Mouse (Mus musculus): ENCODE data around the gene Pa2g4. TPM values are rescaled to one million over a fixed set of nuclear protein-coding genes. Genes with fewer than 3 reads are reported as not detected.

Pa2g4 gene
- polyA plus RNA-seq, 1 experiment from 2014 or later, result 220 TPM

DNA sequence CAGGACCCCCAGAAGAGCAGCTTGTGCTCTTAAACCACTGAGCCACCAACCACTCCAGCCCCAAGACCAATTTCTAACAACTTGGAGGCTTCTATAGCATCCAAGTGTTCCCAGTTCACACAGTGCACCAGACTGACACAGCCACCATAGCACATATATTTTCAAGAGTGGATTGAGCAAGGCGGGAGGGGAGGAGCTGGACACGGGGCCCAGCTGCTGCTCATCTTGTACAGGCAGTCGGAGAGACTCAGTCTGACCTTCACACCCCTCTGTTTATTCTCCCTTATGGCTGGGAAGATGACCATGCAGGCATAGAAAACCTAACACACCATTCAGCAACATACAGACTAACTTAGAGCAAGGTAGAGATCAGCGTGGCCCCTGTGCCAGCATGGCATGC, 56.0 kb downstream of the Pa2g4 start:
- ATAC-seq (ENCODE audit: low FRiP score), result no peak
- no peak overlapping the region for H3K4me2 ChIP-seq (replicated peaks; ENCODE audit: low read depth, low read length)
- no peaks in the 10 kb centered on the region for H3K36me3 ChIP-seq (ENCODE audit: control insufficient read depth, insufficient read depth, low read length)
- no peak for DNase-seq (ENCODE audit: low spot score)
- H3K27ac ChIP-seq (ENCODE audit: low read depth, low read length), result no peak overlapping the region
- no peaks in the 10 kb centered on the region for H3K4me1 ChIP-seq (replicated peaks; ENCODE audit: control insufficient read depth, insufficient read depth, low read length)
- no peak overlapping the region for H3K4me3 ChIP-seq (ENCODE audit: low read depth, low read length)
- 84% methylated on average over 4 of the region's 4 CpGs for WGBS
- no peaks in the 10 kb centered on the region for H3K9me3 ChIP-seq (ENCODE audit: control insufficient read depth, low read length)
- no peaks in the 10 kb centered on the region for H3K27me3 ChIP-seq (ENCODE audit: control insufficient read depth, insufficient read depth, low read length)
- no peak overlapping the region for H3K9ac ChIP-seq (ENCODE audit: low read depth, low read length)

DNA sequence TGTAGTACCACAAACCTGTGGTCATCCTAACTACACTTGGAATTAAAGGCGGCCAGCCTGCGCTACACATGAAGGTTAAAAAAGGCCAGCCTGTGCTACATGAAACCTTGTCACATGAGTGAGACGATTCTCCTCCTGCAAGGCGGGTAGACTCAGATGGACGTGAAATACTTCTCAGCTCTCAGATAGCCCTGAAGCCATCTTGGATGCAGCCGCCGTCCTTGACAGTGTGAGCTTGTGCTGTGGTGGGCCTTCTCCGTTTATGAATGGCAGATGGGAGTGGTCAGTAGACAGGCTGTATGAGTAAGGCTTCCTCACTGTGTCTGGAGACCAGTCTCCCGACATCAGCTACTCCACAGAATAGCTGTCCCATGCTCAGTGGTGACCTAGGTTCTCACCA, 56.6 kb downstream of the Pa2g4 start:
- Histone ChIP-seq H3K27me3 (ENCODE audit: control insufficient read depth, insufficient read depth, low read length) (no peaks in the 10 kb centered on the region), H3K4me3 (ENCODE audit: low read depth, low read length) (no peak overlapping the region), H3K36me3 (ENCODE audit: control insufficient read depth, insufficient read depth, low read length) (no peaks in the 10 kb centered on the region), H3K9me3 (ENCODE audit: control insufficient read depth, low read length) (no peaks in the 10 kb centered on the region), H3K4me1 (replicated peaks; ENCODE audit: control insufficient read depth, insufficient read depth, low read length) (no peaks in the 10 kb centered on the region), H3K9ac (ENCODE audit: low read depth, low read length) (no peak overlapping the region), H3K27ac (ENCODE audit: low read depth, low read length) (no peak overlapping the region), H3K4me2 (replicated peaks; ENCODE audit: low read depth, low read length) (no peak overlapping the region)
- 85% methylated on average over 9 of the region's 9 CpGs for WGBS
- DNase-seq (ENCODE audit: low spot score), result no peak
- ATAC-seq (ENCODE audit: low FRiP score), result no peak

DNA sequence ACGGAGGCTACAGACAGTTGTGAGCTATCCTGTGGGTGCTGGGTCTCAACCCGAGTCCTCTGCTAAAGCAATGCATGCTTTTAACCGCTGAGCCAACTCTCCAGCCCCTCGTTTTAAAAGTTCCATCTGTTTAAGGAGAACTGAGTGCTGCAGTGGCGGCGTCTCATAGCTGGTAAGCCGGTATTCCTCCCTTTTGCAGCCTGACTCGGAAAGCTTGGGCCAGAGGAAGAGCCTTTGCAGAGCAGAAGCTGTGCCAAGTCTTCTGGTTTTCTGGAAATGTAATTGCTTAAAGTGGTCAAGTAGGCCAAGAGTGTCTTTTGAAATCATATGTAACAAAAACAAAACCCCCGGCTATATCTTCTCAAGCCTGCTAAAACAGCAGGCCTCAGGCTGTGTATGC, 57.5 kb downstream of the Pa2g4 start:
- ATAC-seq (ENCODE audit: low FRiP score) (no peak), DNase-seq (ENCODE audit: low spot score) (no peak)
- Histone ChIP-seq H3K4me3 (ENCODE audit: low read depth, low read length) (no peak overlapping the region), H3K27ac (ENCODE audit: low read depth, low read length) (no peak overlapping the region), H3K36me3 (ENCODE audit: control insufficient read depth, insufficient read depth, low read length) (no peaks in the 10 kb centered on the region), H3K4me2 (replicated peaks; ENCODE audit: low read depth, low read length) (no peak overlapping the region), H3K9me3 (ENCODE audit: control insufficient read depth, low read length) (no peaks in the 10 kb centered on the region), H3K4me1 (replicated peaks; ENCODE audit: control insufficient read depth, insufficient read depth, low read length) (no peaks in the 10 kb centered on the region), H3K9ac (ENCODE audit: low read depth, low read length) (no peak overlapping the region), H3K27me3 (ENCODE audit: control insufficient read depth, insufficient read depth, low read length) (no peaks in the 10 kb centered on the region)
- 87% methylated on average over 9 of the region's 9 CpGs for WGBS

Other genes with a start within 250 kb of the Pa2g4 start
- gene Cnpy2, start 243.5 kb downstream of the Pa2g4 start, polyA plus RNA-seq (2014; fragmentation: Nextera tagmentation; extraction: Ambion mirVana), result 229 and 245 TPM in 2 replicates
- 242 and 254 TPM in 2 replicates for gene Cs, start 228.3 kb downstream of the Pa2g4 start, polyA plus RNA-seq (2014; fragmentation: Nextera tagmentation; extraction: Ambion mirVana)
- 23.8 and 24.5 TPM in 2 replicates for gene Coq10a, start 197.0 kb downstream of the Pa2g4 start, polyA plus RNA-seq (2014; fragmentation: Nextera tagmentation; extraction: Ambion mirVana)
- gene Ankrd52, start 188.9 kb downstream of the Pa2g4 start, polyA plus RNA-seq (2014; fragmentation: Nextera tagmentation; extraction: Ambion mirVana), result 9.5 and 12.3 TPM in 2 replicates
- gene Slc39a5, start 164.8 kb downstream of the Pa2g4 start, polyA plus RNA-seq (2014; fragmentation: Nextera tagmentation; extraction: Ambion mirVana), result not detected in 2 replicates
- gene Nabp2, start 154.5 kb downstream of the Pa2g4 start, polyA plus RNA-seq (2014; fragmentation: Nextera tagmentation; extraction: Ambion mirVana), result 125 and 130 TPM in 2 replicates
- 44.2 and 44.7 TPM in 2 replicates for gene Rnf41, start 154.3 kb downstream of the Pa2g4 start, polyA plus RNA-seq (2014; fragmentation: Nextera tagmentation; extraction: Ambion mirVana)
- 126 and 170 TPM in 2 replicates for gene Smarcc2, start 106.7 kb downstream of the Pa2g4 start, polyA plus RNA-seq (2014; fragmentation: Nextera tagmentation; extraction: Ambion mirVana)
- gene Myl6, start 71.8 kb downstream of the Pa2g4 start, polyA plus RNA-seq (2014; fragmentation: Nextera tagmentation; extraction: Ambion mirVana), result 742 and 751 TPM in 2 replicates
- 3.3 and 4.2 TPM in 2 replicates for gene Myl6b, start 67.3 kb downstream of the Pa2g4 start, polyA plus RNA-seq (2014; fragmentation: Nextera tagmentation; extraction: Ambion mirVana)
- 12.6 and 15.7 TPM in 2 replicates for gene Esyt1, start 40.1 kb downstream of the Pa2g4 start, polyA plus RNA-seq (2014; fragmentation: Nextera tagmentation; extraction: Ambion mirVana)
- gene Zc3h10, start 18.2 kb downstream of the Pa2g4 start, polyA plus RNA-seq (2014; fragmentation: Nextera tagmentation; extraction: Ambion mirVana), result 14.1 and 15.0 TPM in 2 replicates
- gene Rpl41, start 16.7 kb downstream of the Pa2g4 start, polyA plus RNA-seq (2014; fragmentation: Nextera tagmentation; extraction: Ambion mirVana), result 2,785 and 2,836 TPM in 2 replicates
- 4.6 and 7.0 TPM in 2 replicates for gene Erbb3, start 23.7 kb upstream of the Pa2g4 start, polyA plus RNA-seq (2014; fragmentation: Nextera tagmentation; extraction: Ambion mirVana)
- 596 and 615 TPM in 2 replicates for gene Rps26, start 60.8 kb upstream of the Pa2g4 start, polyA plus RNA-seq (2014; fragmentation: Nextera tagmentation; extraction: Ambion mirVana)
- gene Ikzf4, start 80.0 kb upstream of the Pa2g4 start, polyA plus RNA-seq (2014; fragmentation: Nextera tagmentation; extraction: Ambion mirVana), result 4.3 and 4.9 TPM in 2 replicates
- gene Suox, start 108.1 kb upstream of the Pa2g4 start, polyA plus RNA-seq (2014; fragmentation: Nextera tagmentation; extraction: Ambion mirVana), result 12.0 and 14.8 TPM in 2 replicates
- 76.0 and 83.0 TPM in 2 replicates for gene Rab5b, start 130.3 kb upstream of the Pa2g4 start, polyA plus RNA-seq (2014; fragmentation: Nextera tagmentation; extraction: Ambion mirVana)
- 4.5 and 5.8 TPM in 2 replicates for gene Pmel, start 138.2 kb upstream of the Pa2g4 start, polyA plus RNA-seq (2014; fragmentation: Nextera tagmentation; extraction: Ambion mirVana)
- 75.2 and 86.5 TPM in 2 replicates for gene Cdk2, start 139.0 kb upstream of the Pa2g4 start, polyA plus RNA-seq (2014; fragmentation: Nextera tagmentation; extraction: Ambion mirVana)
- 5.0 and 6.2 TPM in 2 replicates for gene Dgka, start 178.9 kb upstream of the Pa2g4 start, polyA plus RNA-seq (2014; fragmentation: Nextera tagmentation; extraction: Ambion mirVana)
- 44.5 and 48.3 TPM in 2 replicates for gene Pym1, start 181.9 kb upstream of the Pa2g4 start, polyA plus RNA-seq (2014; fragmentation: Nextera tagmentation; extraction: Ambion mirVana)
- 0.27 and 0.49 TPM in 2 replicates for gene Mmp19, start 224.9 kb upstream of the Pa2g4 start, polyA plus RNA-seq (2014; fragmentation: Nextera tagmentation; extraction: Ambion mirVana)
- gene Dnajc14, start 238.1 kb upstream of the Pa2g4 start, polyA plus RNA-seq (2014; fragmentation: Nextera tagmentation; extraction: Ambion mirVana), result 31.8 and 34.7 TPM in 2 replicates
- 14.2 and 16.3 TPM in 2 replicates for gene Tmem198b, start 238.4 kb upstream of the Pa2g4 start, polyA plus RNA-seq (2014; fragmentation: Nextera tagmentation; extraction: Ambion mirVana)